In genomic region chr7:126847116-126847420, GRCm38 (mm10) we compare ENCODE assay signal across 9 mouse cellular contexts. TPM values are rescaled to one million over a fixed set of nuclear protein-coding genes. Genes with fewer than 3 reads are reported as not detected.
DNase-seq lines count a peak whose midpoint lies in the region; ATAC-seq lines count a peak whose summit lies in the region.
"Had no signal": no experiment of that assay in that cellular context is flagged by ENCODE, and none has a peak within 500 bp of the region (broad histone marks: within the 10 kb centered on the region; RNA-seq: fewer than 3 reads in every experiment).

Gene Doc2a (plus strand): TSS chr7:126847416.

- H3K36me3 ChIP-seq in erythroblast, embryonic 14.5 days (ENCODE audit: control insufficient read depth), result peaks cover 10% of the 10 kb centered on the region
- peaks cover 14% of the 10 kb centered on the region for H3K36me3 ChIP-seq in megakaryocyte, embryonic 14.5 days (replicated peaks; ENCODE audit: low read length)
- H3K36me3 ChIP-seq in limb, embryonic 11.5 days (ENCODE audit: control insufficient read depth, insufficient read depth, low read length), result no peaks in the 10 kb centered on the region; the same call in 1 of the 2 replicates
- H3K36me3 ChIP-seq in stomach, embryonic 16.5 days (ENCODE audit: control insufficient read depth, insufficient read depth, low read length), result no peaks in the 10 kb centered on the region; the same call in 1 of the 2 replicates

- peak within 1 kb of the TSS; percentile 100 for H3K4me2 ChIP-seq in limb, embryonic 11.5 days (ENCODE audit: low read depth, severe bottlenecking)
- H3K4me2 ChIP-seq in stomach, embryonic 16.5 days (ENCODE audit: low read depth, low read length), result peak within 1 kb of the TSS; percentile 98

- H3K9me3 ChIP-seq in erythroblast, embryonic 14.5 days (ENCODE audit: control insufficient read depth, low read length), result peaks cover 8% of the 10 kb centered on the region; the same call in 1 of the 2 replicates
- peaks cover 9% of the 10 kb centered on the region for H3K9me3 ChIP-seq in megakaryocyte, embryonic 14.5 days
- no peaks in the 10 kb centered on the region for H3K9me3 ChIP-seq in limb, embryonic 11.5 days (ENCODE audit: control insufficient read depth, low read length)
- H3K9me3 ChIP-seq in stomach, embryonic 16.5 days (replicated peaks; ENCODE audit: control insufficient read depth, low read length), result no peaks in the 10 kb centered on the region

- DNase-seq in limb, embryonic 11.5 days (ENCODE audit: low spot score), result no peak
- no peak for DNase-seq in testis, postnatal 10 days (ENCODE audit: low spot score)
- DNase-seq in cerebellum, postnatal 10 days, result no peak

- peak within 1 kb of the TSS; percentile 15 for H3K4me3 ChIP-seq in erythroblast, embryonic 14.5 days (replicated peaks)
- H3K4me3 ChIP-seq in megakaryocyte, embryonic 14.5 days (replicated peaks), result peak within 1 kb of the TSS; percentile 89
- peak within 1 kb of the TSS; percentile 52 for H3K4me3 ChIP-seq in limb, embryonic 11.5 days (ENCODE audit: low read depth, low read length)
- peak within 1 kb of the TSS; percentile 54 for H3K4me3 ChIP-seq in stomach, embryonic 16.5 days (replicated peaks; ENCODE audit: low read length)

- H3K9ac ChIP-seq in limb, embryonic 11.5 days (ENCODE audit: low read length), result peak within 1 kb of the TSS; percentile 62
- peak within 1 kb of the TSS; percentile 71 for H3K9ac ChIP-seq in stomach, embryonic 16.5 days (ENCODE audit: low read length)

- H3K27me3 ChIP-seq in erythroblast, embryonic 14.5 days (ENCODE audit: control insufficient read depth), result peaks cover 66% of the 10 kb centered on the region
- H3K27me3 ChIP-seq in megakaryocyte, embryonic 14.5 days (replicated peaks), result peaks cover 78% of the 10 kb centered on the region
- peaks cover 32% of the 10 kb centered on the region for H3K27me3 ChIP-seq in limb, embryonic 11.5 days (ENCODE audit: control insufficient read depth, insufficient read depth, low read length)
- peaks cover 23% of the 10 kb centered on the region for H3K27me3 ChIP-seq in stomach, embryonic 16.5 days (ENCODE audit: control insufficient read depth, insufficient read depth, low read length)

- peaks cover 2% of the 10 kb centered on the region for H3K4me1 ChIP-seq in erythroblast, embryonic 14.5 days (ENCODE audit: control insufficient read depth)
- H3K4me1 ChIP-seq in megakaryocyte, embryonic 14.5 days, result peaks cover 20% of the 10 kb centered on the region
- H3K4me1 ChIP-seq in limb, embryonic 11.5 days (ENCODE audit: control insufficient read depth, insufficient read depth, low read length), result peaks cover 13% of the 10 kb centered on the region
- H3K4me1 ChIP-seq in stomach, embryonic 16.5 days (ENCODE audit: control insufficient read depth, insufficient read depth, low read length), result peaks cover 9% of the 10 kb centered on the region; the same call in 1 of the 2 replicates

- 32% methylated on average over 4 of the region's 4 CpGs for WGBS in limb, embryonic 11.5 days
- 38% methylated on average over 4 of the region's 4 CpGs for WGBS in stomach, embryonic 16.5 days

- no peak within 1 kb of the TSS for H3K27ac ChIP-seq in limb, embryonic 11.5 days (replicated peaks; ENCODE audit: low read depth, low read length)
- no peak within 1 kb of the TSS for H3K27ac ChIP-seq in stomach, embryonic 16.5 days (ENCODE audit: low read length)

- no peak for ATAC-seq in erythroblast, adult 5-6 weeks (replicated peaks; ENCODE audit: low FRiP score, poor library complexity, severe bottlenecking)
- no peak for ATAC-seq in megakaryocyte, adult 5-6 weeks (ENCODE audit: poor library complexity, severe bottlenecking)
- no peak for ATAC-seq in limb, embryonic 11.5 days (ENCODE audit: insufficient number of reproducible peaks, low FRiP score, low TSS enrichment, low read depth)
- no peak for ATAC-seq in stomach, embryonic 16.5 days (ENCODE audit: insufficient read depth, low FRiP score)

RNA-seq across cellular contexts. Expression of gene Doc2a, which starts in this region (rescaled TPM):
- not detected in 2 replicates for polyA plus RNA-seq in erythroblast, embryonic 14.5 days (2012)
- not detected in 2 replicates for total RNA-seq in erythroblast, adult 5-6 weeks (2015; ENCODE audit: low replicate concordance)
- not detected in 2 replicates for total RNA-seq in erythroblast, adult 5-6 weeks (2017; ENCODE audit: low replicate concordance)
- 1.3 TPM in 1 of 2 replicates, not detected in the other for polyA plus RNA-seq in megakaryocyte, embryonic 14.5 days (2012; ENCODE audit: insufficient read depth, low replicate concordance)
- total RNA-seq in megakaryocyte, adult 5-6 weeks (2015), result not detected in 2 replicates
- total RNA-seq in megakaryocyte, adult 5-6 weeks (2017), result not detected in 2 replicates
- polyA plus RNA-seq in limb, embryonic 11.5 days (2014; fragmentation: Nextera tagmentation; extraction: Ambion mirVana), result 0.85 and 1.5 TPM in 2 replicates
- polyA plus RNA-seq in stomach, embryonic 16.5 days (2015; fragmentation: Nextera tagmentation; extraction: Ambion mirVana), result 0.89 TPM in 1 of 2 replicates, not detected in the other
- total RNA-seq: neutrophil, adult 5-6 weeks had no signal

Comparison
In these comparisons a context has a peak if more than half of its experiments do, and no peak if none do; other contexts are left out.
1. H3K4me3 ChIP-seq: peak in every context shown above with its lines; median percentile 89 in megakaryocyte, embryonic 14.5 days; 54 in stomach, embryonic 16.5 days; 52 in limb, embryonic 11.5 days; 15 in erythroblast, embryonic 14.5 days.